Mouse (Mus musculus): ENCODE data around the gene Slc12a3. TPM values are rescaled to one million over a fixed set of nuclear protein-coding genes. Genes with fewer than 3 reads are reported as not detected.
A peak's percentile ranks its signal among the peaks of the same experiment; 100 is the strongest.
"Not testable (repeated sequence)": the region's sequence is repeated elsewhere in the genome, so short reads cannot be mapped to it uniquely, and the experiment has no call there.

Gene Slc12a3
- polyA plus RNA-seq, 1 experiment: not detected

GRCm38 (mm10) chr8:94396964-94397657, 68.1 kb downstream of the Slc12a3 start:
- Histone ChIP-seq H3K27me3 (ENCODE audit: control insufficient read depth, insufficient read depth, insufficient read length) (no peaks in the 10 kb centered on the region), H3K79me2 (ENCODE audit: control insufficient read depth, insufficient read depth) (no peaks in the 10 kb centered on the region), H3ac (ENCODE audit: control insufficient read depth, insufficient read length, low read depth) (no peak overlapping the region), H3K4me3 (ENCODE audit: insufficient read depth, poor library complexity, severe bottlenecking) (no peak overlapping the region), H3K36me3 (ENCODE audit: control insufficient read depth, insufficient read depth) (peaks cover 44% of the 10 kb centered on the region), H3K79me3 (ENCODE audit: low read depth) (no peaks in the 10 kb centered on the region)
- TF ChIP-seq MYOD1 (IDR thresholded peaks at IDR 0.05; ENCODE audit: control insufficient read depth, insufficient read length, low read depth) (no peak), FOSL1 (IDR thresholded peaks at IDR 0.05; ENCODE audit: insufficient read depth, low read length, poor library complexity, severe bottlenecking) (no peak), MYOG (IDR thresholded peaks at IDR 0.05; ENCODE audit: control insufficient read depth, extremely low read depth, insufficient read length) (no peak), CTCF (IDR thresholded peaks at IDR 0.05; ENCODE audit: control insufficient read depth, insufficient read depth, insufficient read length) (peak; percentile 23), USF1 (IDR thresholded peaks at IDR 0.05; ENCODE audit: low read depth) (no peak), CEBPB (IDR thresholded peaks at IDR 0.05; ENCODE audit: low read depth) (no peak)

DNA sequence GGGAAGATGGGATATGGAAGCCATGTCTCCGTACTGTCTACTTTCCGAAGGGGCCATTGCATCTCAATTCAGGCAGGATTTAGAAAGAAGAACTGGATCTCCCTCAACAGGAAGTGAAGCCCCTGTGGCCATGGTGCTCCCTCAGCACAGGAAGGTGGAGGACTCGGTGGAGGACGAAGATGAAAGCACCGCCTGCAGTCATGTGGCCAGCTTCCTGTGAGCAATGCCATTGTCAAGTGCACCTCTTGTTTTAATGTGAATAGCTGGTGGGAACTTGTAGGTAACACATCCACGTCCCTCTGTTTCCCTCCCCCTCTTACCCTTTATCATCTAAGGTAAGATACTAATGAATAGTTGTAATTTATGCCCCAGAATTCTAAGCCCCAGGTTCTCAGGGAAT, 69.6 kb downstream of the Slc12a3 start:
- Histone ChIP-seq H3K79me3 (ENCODE audit: low read depth) (no peaks in the 10 kb centered on the region), H3K36me3 (ENCODE audit: control insufficient read depth, insufficient read depth) (peaks cover 32% of the 10 kb centered on the region), H3K4me3 (ENCODE audit: insufficient read depth, poor library complexity, severe bottlenecking) (no peak overlapping the region), H3ac (ENCODE audit: control insufficient read depth, insufficient read length, low read depth) (no peak overlapping the region), H3K27me3 (ENCODE audit: control insufficient read depth, insufficient read depth, insufficient read length) (no peaks in the 10 kb centered on the region), H3K79me2 (ENCODE audit: control insufficient read depth, insufficient read depth) (no peaks in the 10 kb centered on the region)
- TF ChIP-seq MAX (IDR thresholded peaks at IDR 0.05): no peak
- TF ChIP-seq MYOD1 (IDR thresholded peaks at IDR 0.05; ENCODE audit: control insufficient read depth, insufficient read length, low read depth): no peak
- no peak for TF ChIP-seq USF1 (IDR thresholded peaks at IDR 0.05; ENCODE audit: low read depth)

GRCm38 (mm10) chr8:94399361-94399953, 70.5 kb downstream of the Slc12a3 start:
- Histone ChIP-seq H3ac (ENCODE audit: control insufficient read depth, insufficient read length, low read depth) (no peak overlapping the region), H3K79me3 (ENCODE audit: low read depth) (no peaks in the 10 kb centered on the region), H3K79me2 (ENCODE audit: control insufficient read depth, insufficient read depth) (no peaks in the 10 kb centered on the region), H3K27me3 (ENCODE audit: control insufficient read depth, insufficient read depth, insufficient read length) (no peaks in the 10 kb centered on the region), H3K4me3 (ENCODE audit: insufficient read depth, poor library complexity, severe bottlenecking) (no peak overlapping the region), H3K36me3 (ENCODE audit: control insufficient read depth, insufficient read depth) (peaks cover 23% of the 10 kb centered on the region)
- TF ChIP-seq CEBPB (IDR thresholded peaks at IDR 0.05; ENCODE audit: low read depth): no peak
- TF ChIP-seq USF1 (IDR thresholded peaks at IDR 0.05; ENCODE audit: low read depth): no peak
- TF ChIP-seq FOSL1 (IDR thresholded peaks at IDR 0.05; ENCODE audit: insufficient read depth, low read length, poor library complexity, severe bottlenecking): no peak
- TF ChIP-seq MAX (IDR thresholded peaks at IDR 0.05): no peak
- TF ChIP-seq MYOD1 (IDR thresholded peaks at IDR 0.05; ENCODE audit: control insufficient read depth, insufficient read length, low read depth): no peak
- TF ChIP-seq MYOG (IDR thresholded peaks at IDR 0.05; ENCODE audit: control insufficient read depth, extremely low read depth, insufficient read length): no peak
- TF ChIP-seq CTCF (IDR thresholded peaks at IDR 0.05; ENCODE audit: control insufficient read depth, insufficient read depth, insufficient read length): no peak

GRCm38 (mm10) chr8:94399957-94400356, 71.0 kb downstream of the Slc12a3 start:
- H3ac ChIP-seq (ENCODE audit: control insufficient read depth, insufficient read length, low read depth); H3K27me3 ChIP-seq (ENCODE audit: control insufficient read depth, insufficient read depth, insufficient read length); H3K79me2 ChIP-seq (ENCODE audit: control insufficient read depth, insufficient read depth); H3K79me3 ChIP-seq (ENCODE audit: low read depth); H3K4me3 ChIP-seq (ENCODE audit: insufficient read depth, poor library complexity, severe bottlenecking): not testable (repeated sequence)
- H3K36me3 ChIP-seq (ENCODE audit: control insufficient read depth, insufficient read depth): peaks cover 18% of the 10 kb centered on the region

DNA sequence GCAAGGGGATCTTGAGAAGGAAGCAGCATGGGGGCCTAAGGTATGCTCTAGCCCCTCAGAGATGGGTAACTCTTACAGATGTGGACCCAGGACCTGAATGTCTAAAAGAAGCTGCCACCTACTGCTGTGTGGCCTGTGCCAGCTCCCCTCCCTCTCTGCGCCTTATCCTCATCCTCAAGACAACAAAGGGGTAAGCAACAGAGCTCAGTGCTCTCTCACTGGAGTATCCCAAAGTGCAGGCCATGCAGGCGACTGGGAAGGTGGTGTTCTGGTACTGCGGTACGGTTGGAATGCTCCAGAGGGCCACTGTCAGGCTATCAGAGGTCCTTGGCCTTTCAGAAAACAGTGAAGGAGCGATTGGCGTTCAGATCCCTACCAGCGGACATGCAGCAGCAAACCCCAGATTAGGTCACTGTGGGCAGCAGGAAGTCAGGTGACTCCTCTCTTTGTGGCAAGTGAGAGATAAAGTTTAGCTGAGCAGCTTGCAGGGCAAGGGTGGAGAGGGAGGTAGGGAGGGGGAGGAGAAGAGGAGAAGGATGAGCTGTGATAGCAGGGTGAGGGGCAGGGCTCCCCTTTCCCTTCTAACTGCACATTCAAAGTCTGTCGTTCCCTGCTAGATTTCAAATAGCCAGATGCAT, 79.6 kb downstream of the Slc12a3 start:
- Histone ChIP-seq H3K27me3 (ENCODE audit: control insufficient read depth, insufficient read depth, insufficient read length) (peaks cover 38% of the 10 kb centered on the region), H3ac (ENCODE audit: control insufficient read depth, insufficient read length, low read depth) (no peak overlapping the region), H3K79me3 (ENCODE audit: low read depth) (no peaks in the 10 kb centered on the region), H3K4me3 (ENCODE audit: insufficient read depth, poor library complexity, severe bottlenecking) (no peak overlapping the region), H3K36me3 (ENCODE audit: control insufficient read depth, insufficient read depth) (no peaks in the 10 kb centered on the region), H3K79me2 (ENCODE audit: control insufficient read depth, insufficient read depth) (no peaks in the 10 kb centered on the region)
- TF ChIP-seq FOSL1 (IDR thresholded peaks at IDR 0.05; ENCODE audit: insufficient read depth, low read length, poor library complexity, severe bottlenecking) (no peak), MAX (IDR thresholded peaks at IDR 0.05) (no peak), USF1 (IDR thresholded peaks at IDR 0.05; ENCODE audit: low read depth) (no peak), MYOD1 (IDR thresholded peaks at IDR 0.05; ENCODE audit: control insufficient read depth, insufficient read length, low read depth) (no peak), MYOG (IDR thresholded peaks at IDR 0.05; ENCODE audit: control insufficient read depth, extremely low read depth, insufficient read length) (no peak), CEBPB (IDR thresholded peaks at IDR 0.05; ENCODE audit: low read depth) (no peak), CTCF (IDR thresholded peaks at IDR 0.05; ENCODE audit: control insufficient read depth, insufficient read depth, insufficient read length) (no peak)

DNA sequence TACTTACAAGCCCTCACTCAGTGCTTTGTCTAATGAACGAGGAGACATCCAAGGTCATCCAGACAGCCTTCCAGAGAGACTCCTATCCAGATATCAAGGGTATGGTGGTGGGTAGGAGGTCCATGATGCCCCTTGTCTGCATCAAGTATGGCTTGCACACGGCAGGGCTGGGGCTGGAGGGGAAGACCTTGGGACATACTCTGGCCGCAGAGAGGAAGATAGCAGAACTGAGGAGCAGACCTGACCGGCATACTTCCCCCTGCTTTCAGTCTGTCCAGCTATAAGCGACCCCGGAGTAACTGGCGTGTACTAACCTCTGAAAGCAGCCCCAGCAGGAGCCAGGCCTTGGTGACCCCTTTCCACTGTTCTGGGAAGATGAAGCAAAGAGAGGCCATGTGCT, 80.5 kb downstream of the Slc12a3 start:
- no peak for TF ChIP-seq MAX (IDR thresholded peaks at IDR 0.05)
- no peak for TF ChIP-seq MYOD1 (IDR thresholded peaks at IDR 0.05; ENCODE audit: control insufficient read depth, insufficient read length, low read depth)
- TF ChIP-seq CTCF (IDR thresholded peaks at IDR 0.05; ENCODE audit: control insufficient read depth, insufficient read depth, insufficient read length): no peak
- no peak for TF ChIP-seq FOSL1 (IDR thresholded peaks at IDR 0.05; ENCODE audit: insufficient read depth, low read length, poor library complexity, severe bottlenecking)
- no peak for TF ChIP-seq MYOG (IDR thresholded peaks at IDR 0.05; ENCODE audit: control insufficient read depth, extremely low read depth, insufficient read length)
- TF ChIP-seq CEBPB (IDR thresholded peaks at IDR 0.05; ENCODE audit: low read depth): no peak
- TF ChIP-seq USF1 (IDR thresholded peaks at IDR 0.05; ENCODE audit: low read depth): no peak
- Histone ChIP-seq H3K79me2 (ENCODE audit: control insufficient read depth, insufficient read depth) (no peaks in the 10 kb centered on the region), H3K79me3 (ENCODE audit: low read depth) (no peaks in the 10 kb centered on the region), H3K27me3 (ENCODE audit: control insufficient read depth, insufficient read depth, insufficient read length) (peaks cover 38% of the 10 kb centered on the region), H3ac (ENCODE audit: control insufficient read depth, insufficient read length, low read depth) (no peak overlapping the region), H3K4me3 (ENCODE audit: insufficient read depth, poor library complexity, severe bottlenecking) (no peak overlapping the region), H3K36me3 (ENCODE audit: control insufficient read depth, insufficient read depth) (no peaks in the 10 kb centered on the region)

Data from C2C12 (cell line).